Mouse (Mus musculus) megakaryocyte, embryonic 14.5 days (primary cell): Measurements from ENCODE around the gene Adgrl3. TPM values are rescaled to one million over a fixed set of nuclear protein-coding genes. Genes with fewer than 3 reads are reported as not detected.
"Not testable (repeated sequence)": the region's sequence is repeated elsewhere in the genome, so short reads cannot be mapped to it uniquely, and the experiment has no call there.

Experiments
- H3K27me3 ChIP-seq: replicated peaks from 2 replicates; pipeline ENCODE3; 2012; ENCODE audit warnings: inconsistent platforms
- H3K36me3 ChIP-seq: replicated peaks from 2 replicates; pipeline ENCODE3; 2012; ENCODE audit warnings: low read length, inconsistent platforms, mixed read lengths
- H3K4me1 ChIP-seq: 2 replicates; pipeline ENCODE4 v1.6.1; 2012; ENCODE audit warnings: inconsistent platforms
- H3K4me3 ChIP-seq: replicated peaks from 2 replicates; pipeline ENCODE3; 2012; ENCODE audit warnings: moderate library complexity, mild to moderate bottlenecking, inconsistent platforms
- H3K9me3 ChIP-seq: 2 replicates; pipeline ENCODE4 v1.6.1; 2012; ENCODE audit warnings: inconsistent platforms
- FLI1 ChIP-seq: IDR thresholded peaks from 2 replicates; pipeline ENCODE4 v1.6.1; 2012; ENCODE audit warnings: low read length, inconsistent platforms, mixed read lengths
- GATA1 ChIP-seq: IDR thresholded peaks from 3 replicates; pipeline ENCODE4 v1.6.1; 2012; ENCODE audit warnings: mixed read lengths, low read length, inconsistent platforms, borderline replicate concordance
- polyA plus RNA-seq: library from polyadenylated mRNA; stranded (reverse); fragments of >175 nt; gene quantifications from 2 replicates; pipeline ENCODE4 v1.2.3, GENCODE M21; 2012; ENCODE audit warnings: low replicate concordance; ENCODE audit not compliant: insufficient read depth

The Adgrl3 gene
- polyA plus RNA-seq, 1 experiment = 0.10 TPM

GRCm38 (mm10) chr5:81524532-81524961 lies 504.6 kb downstream of the Adgrl3 start:
- H3K4me1 ChIP-seq = no peaks in the 10 kb centered on the region
- H3K4me3 ChIP-seq = no peak overlapping the region
- no peaks in the 10 kb centered on the region for H3K27me3 ChIP-seq
- H3K36me3 ChIP-seq = no peaks in the 10 kb centered on the region
- peaks cover 9% of the 10 kb centered on the region for H3K9me3 ChIP-seq
- TF ChIP-seq FLI1 = no peak
- no peak for TF ChIP-seq GATA1

GRCm38 (mm10) chr5:81525326-81525725 lies 505.4 kb downstream of the Adgrl3 start:
- H3K27me3 ChIP-seq = no peaks in the 10 kb centered on the region
- H3K4me3 ChIP-seq = no peak overlapping the region
- no peaks in the 10 kb centered on the region for H3K36me3 ChIP-seq
- no peaks in the 10 kb centered on the region for H3K4me1 ChIP-seq
- H3K9me3 ChIP-seq = peaks cover 9% of the 10 kb centered on the region
- TF ChIP-seq GATA1 (no peak), FLI1 (no peak)

DNA sequence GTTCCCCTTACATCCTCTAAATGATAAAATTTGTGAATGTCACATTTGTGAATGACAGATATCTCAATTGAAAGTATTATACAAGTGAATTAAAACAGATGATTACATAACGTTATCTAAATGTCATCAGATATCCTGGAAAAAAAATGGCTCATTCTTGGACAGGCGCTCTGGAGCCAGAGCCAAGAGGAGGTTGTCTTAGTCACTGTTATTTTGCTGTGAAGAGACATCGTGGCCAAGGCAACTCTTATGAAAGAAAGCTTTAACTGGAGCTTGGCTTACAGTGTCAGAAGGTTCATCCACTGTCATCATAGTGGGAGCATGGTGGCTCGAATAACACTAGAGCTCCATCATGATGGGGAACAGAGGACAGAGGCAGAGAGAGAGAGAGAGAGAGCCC lies 511.7 kb downstream of the Adgrl3 start:
- H3K4me1 ChIP-seq = no peaks in the 10 kb centered on the region
- H3K36me3 ChIP-seq = no peaks in the 10 kb centered on the region
- H3K4me3 ChIP-seq = no peak overlapping the region
- peaks cover 2% of the 10 kb centered on the region; the same call in 1 of the 2 replicates for H3K9me3 ChIP-seq
- TF ChIP-seq GATA1 = no peak
- TF ChIP-seq FLI1 = no peak
- H3K27me3 ChIP-seq = no peaks in the 10 kb centered on the region

DNA sequence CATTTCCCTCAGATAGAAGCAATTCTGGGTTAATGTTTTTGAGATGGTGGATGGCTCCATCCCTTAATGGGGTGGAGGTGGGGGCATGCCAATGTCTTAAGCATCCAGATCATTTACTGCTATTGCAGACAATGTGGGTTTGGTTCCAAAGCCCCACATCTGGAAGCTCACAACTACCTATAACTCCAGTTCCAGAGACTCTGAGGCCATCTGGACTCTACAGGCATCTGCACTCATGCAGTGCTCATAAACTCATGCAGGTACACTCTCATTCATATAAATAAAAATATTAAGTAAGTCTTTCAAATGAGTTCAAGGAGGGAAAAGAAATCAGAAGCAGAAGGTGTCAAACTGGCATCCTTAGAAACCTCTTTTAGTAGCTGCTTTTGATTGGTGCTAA lies 530.3 kb downstream of the Adgrl3 start:
- H3K36me3 ChIP-seq = no peaks in the 10 kb centered on the region

GRCm38 (mm10) chr5:81555149-81555548 lies 535.2 kb downstream of the Adgrl3 start:
- not testable (repeated sequence) for H3K4me1 ChIP-seq, H3K27me3 ChIP-seq, H3K9me3 ChIP-seq, H3K4me3 ChIP-seq, H3K36me3 ChIP-seq

More for the DNA sequence above, 530.3 kb downstream of the Adgrl3 start:
- Histone ChIP-seq H3K9me3 (no peaks in the 10 kb centered on the region), H3K4me1 (no peaks in the 10 kb centered on the region), H3K4me3 (no peak overlapping the region), H3K27me3 (no peaks in the 10 kb centered on the region)
- TF ChIP-seq FLI1 (no peak), GATA1 (no peak)

DNA sequence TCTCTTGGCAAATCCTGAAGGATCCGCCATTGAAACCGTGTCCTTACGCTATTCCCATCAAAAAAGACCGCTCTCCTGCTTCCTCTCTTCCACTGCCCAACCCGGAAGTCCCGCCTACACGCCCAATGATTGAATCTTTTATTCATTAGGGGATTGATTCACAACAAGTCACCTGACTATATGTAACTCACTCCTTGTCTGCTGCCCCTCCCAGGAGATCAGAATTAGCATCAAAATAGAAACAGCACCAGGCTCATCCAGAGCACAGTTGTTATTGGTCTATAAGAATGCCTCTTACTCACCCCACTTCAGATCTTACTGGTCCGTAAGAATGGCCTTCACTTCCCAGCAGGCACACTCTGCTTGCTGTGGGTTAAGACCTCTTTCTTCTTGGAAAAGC lies 536.1 kb downstream of the Adgrl3 start:
- no peaks in the 10 kb centered on the region for H3K4me1 ChIP-seq
- TF ChIP-seq GATA1 (no peak), FLI1 (no peak)
- H3K27me3 ChIP-seq = no peaks in the 10 kb centered on the region
- H3K36me3 ChIP-seq = no peaks in the 10 kb centered on the region
- no peak overlapping the region for H3K4me3 ChIP-seq
- no peaks in the 10 kb centered on the region for H3K9me3 ChIP-seq

GRCm38 (mm10) chr5:81558965-81559364 lies 539.0 kb downstream of the Adgrl3 start:
- Histone ChIP-seq H3K4me1 (no peaks in the 10 kb centered on the region), H3K27me3 (no peaks in the 10 kb centered on the region), H3K36me3 (no peaks in the 10 kb centered on the region), H3K9me3 (no peaks in the 10 kb centered on the region), H3K4me3 (no peak overlapping the region)
- no peak for TF ChIP-seq GATA1
- no peak for TF ChIP-seq FLI1

- no peak overlapping the region for H3K4me3 ChIP-seq
- TF ChIP-seq GATA1 (no peak), FLI1 (no peak)
- H3K4me1 ChIP-seq = no peaks in the 10 kb centered on the region
- H3K36me3 ChIP-seq = no peaks in the 10 kb centered on the region
- no peaks in the 10 kb centered on the region for H3K27me3 ChIP-seq
- no peaks in the 10 kb centered on the region for H3K9me3 ChIP-seq
These were observed 544.4 kb downstream of the Adgrl3 start for GRCm38 (mm10) chr5:81564294-81564693.

DNA sequence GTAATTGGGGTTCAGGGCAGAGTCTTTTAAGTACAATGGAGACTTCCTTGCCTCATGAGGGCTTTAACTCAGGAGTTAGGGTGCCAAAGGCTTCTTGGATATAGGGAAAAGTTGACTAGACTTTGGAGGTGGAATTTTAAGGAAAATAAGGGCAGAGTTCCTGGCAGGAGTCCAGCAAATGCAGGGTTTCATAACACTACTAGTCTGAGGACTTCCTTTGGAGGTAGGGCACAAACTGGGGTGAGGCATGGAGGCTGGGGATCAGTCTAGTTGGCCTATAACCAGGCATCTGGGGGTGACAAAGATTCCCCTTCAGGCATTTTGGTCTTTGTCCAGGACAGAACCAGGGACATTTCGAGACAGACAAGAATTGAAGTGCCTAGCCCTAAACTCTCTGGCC lies 546.6 kb downstream of the Adgrl3 start:
- no peak for TF ChIP-seq FLI1
- TF ChIP-seq GATA1 = no peak
- no peak overlapping the region for H3K4me3 ChIP-seq
- H3K36me3 ChIP-seq = no peaks in the 10 kb centered on the region
- no peaks in the 10 kb centered on the region for H3K27me3 ChIP-seq
- H3K4me1 ChIP-seq = no peaks in the 10 kb centered on the region
- no peaks in the 10 kb centered on the region for H3K9me3 ChIP-seq

- Histone ChIP-seq H3K27me3 (no peaks in the 10 kb centered on the region), H3K4me3 (no peak overlapping the region), H3K4me1 (no peaks in the 10 kb centered on the region), H3K9me3 (no peaks in the 10 kb centered on the region), H3K36me3 (no peaks in the 10 kb centered on the region)
- TF ChIP-seq FLI1 = no peak
- TF ChIP-seq GATA1 = no peak
These were observed 548.8 kb downstream of the Adgrl3 start for GRCm38 (mm10) chr5:81568743-81569142.

DNA sequence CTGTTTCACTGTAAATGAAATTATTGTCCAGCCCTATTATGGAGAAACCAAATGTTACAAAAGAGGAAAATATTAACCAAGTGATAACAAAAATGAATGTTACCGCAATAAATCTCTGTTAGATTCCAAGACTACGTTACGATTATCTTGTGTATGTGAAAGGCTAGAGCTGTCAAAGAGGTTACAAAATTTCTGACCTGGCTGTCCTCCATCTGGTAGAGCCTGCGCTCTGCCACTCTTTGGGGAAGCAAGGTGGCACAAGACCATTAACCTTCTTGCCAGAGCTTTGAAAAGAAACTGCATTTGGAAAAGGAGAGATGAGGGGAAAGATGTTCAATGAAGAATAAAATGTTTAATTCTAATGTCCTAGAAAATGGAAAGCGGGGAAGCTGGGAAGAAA lies 562.9 kb downstream of the Adgrl3 start:
- H3K4me1 ChIP-seq = no peaks in the 10 kb centered on the region
- no peaks in the 10 kb centered on the region for H3K36me3 ChIP-seq
- H3K4me3 ChIP-seq = no peak overlapping the region
- TF ChIP-seq GATA1 (no peak), FLI1 (no peak)
- H3K9me3 ChIP-seq = peaks cover 4% of the 10 kb centered on the region
- no peaks in the 10 kb centered on the region for H3K27me3 ChIP-seq
